Mouse (Mus musculus): Measurements from ENCODE around the gene Tnfaip8l1. TPM values are rescaled to one million over a fixed set of nuclear protein-coding genes. Genes with fewer than 3 reads are reported as not detected.

Tnfaip8l1 gene
- polyA plus RNA-seq, 1 experiment from 2014 or later = 6.7 TPM

DNA sequence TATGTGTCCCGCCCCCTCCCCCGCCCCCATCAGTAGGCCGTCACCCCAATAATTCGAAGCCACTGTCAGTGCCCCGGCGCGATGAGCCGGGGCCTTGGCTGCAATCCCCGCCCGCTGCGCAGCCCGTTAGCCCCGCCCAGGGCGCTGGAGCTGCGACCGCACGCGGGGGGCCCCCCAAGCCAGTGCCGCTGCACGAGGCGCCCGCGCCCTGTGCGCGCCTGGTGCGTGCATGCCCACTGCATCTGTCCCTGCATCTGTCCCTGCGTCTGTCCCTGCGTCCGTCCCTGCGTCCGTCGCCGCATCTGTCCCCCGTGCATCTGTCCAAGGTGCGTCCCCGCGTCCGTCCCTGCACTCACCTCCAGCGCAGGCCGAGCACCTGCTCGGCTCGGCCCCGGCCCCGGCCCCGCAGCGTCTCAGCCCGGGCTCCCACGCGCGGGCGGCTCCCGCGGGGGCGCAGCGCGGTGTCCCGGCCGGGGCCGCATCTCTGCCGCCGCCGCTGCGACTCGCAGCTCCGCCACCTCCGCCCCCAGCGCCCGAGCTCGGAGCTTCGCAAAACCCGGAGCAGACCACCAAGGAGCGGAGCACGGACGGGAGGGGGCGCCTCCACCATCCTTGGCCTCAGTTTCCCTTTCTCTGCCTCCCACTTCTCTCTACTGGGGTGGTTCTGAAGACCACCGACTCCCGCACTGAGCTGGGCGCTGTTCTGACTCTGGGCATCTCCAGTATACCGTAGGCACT is 22.2 kb upstream of the Tnfaip8l1 start, which contains the start of gene Sema6b:
Gene Sema6b, minus strand, starts transcription at position 486 of the 738 bp plus-strand sequence.
- H3K27me3 ChIP-seq = peaks cover 81% of the 10 kb centered on the region
- peak within 1 kb of the TSS; percentile 73 for H3K4me3 ChIP-seq
- no peaks in the 10 kb centered on the region for H3K9me3 ChIP-seq (replicated peaks)
- peak within 1 kb of the TSS; percentile 99 for H3K4me2 ChIP-seq
- peaks cover 29% of the 10 kb centered on the region for H3K4me1 ChIP-seq (replicated peaks)
- no peak for ATAC-seq (replicated peaks; ENCODE audit: insufficient number of reproducible peaks, insufficient read depth, low FRiP score, low read depth)
- no peaks in the 10 kb centered on the region for H3K36me3 ChIP-seq
- H3K9ac ChIP-seq = peak within 1 kb of the TSS; percentile 56
- H3K27ac ChIP-seq = no peak within 1 kb of the TSS
- WGBS = 2% methylated on average over 75 of the region's 79 CpGs

DNA sequence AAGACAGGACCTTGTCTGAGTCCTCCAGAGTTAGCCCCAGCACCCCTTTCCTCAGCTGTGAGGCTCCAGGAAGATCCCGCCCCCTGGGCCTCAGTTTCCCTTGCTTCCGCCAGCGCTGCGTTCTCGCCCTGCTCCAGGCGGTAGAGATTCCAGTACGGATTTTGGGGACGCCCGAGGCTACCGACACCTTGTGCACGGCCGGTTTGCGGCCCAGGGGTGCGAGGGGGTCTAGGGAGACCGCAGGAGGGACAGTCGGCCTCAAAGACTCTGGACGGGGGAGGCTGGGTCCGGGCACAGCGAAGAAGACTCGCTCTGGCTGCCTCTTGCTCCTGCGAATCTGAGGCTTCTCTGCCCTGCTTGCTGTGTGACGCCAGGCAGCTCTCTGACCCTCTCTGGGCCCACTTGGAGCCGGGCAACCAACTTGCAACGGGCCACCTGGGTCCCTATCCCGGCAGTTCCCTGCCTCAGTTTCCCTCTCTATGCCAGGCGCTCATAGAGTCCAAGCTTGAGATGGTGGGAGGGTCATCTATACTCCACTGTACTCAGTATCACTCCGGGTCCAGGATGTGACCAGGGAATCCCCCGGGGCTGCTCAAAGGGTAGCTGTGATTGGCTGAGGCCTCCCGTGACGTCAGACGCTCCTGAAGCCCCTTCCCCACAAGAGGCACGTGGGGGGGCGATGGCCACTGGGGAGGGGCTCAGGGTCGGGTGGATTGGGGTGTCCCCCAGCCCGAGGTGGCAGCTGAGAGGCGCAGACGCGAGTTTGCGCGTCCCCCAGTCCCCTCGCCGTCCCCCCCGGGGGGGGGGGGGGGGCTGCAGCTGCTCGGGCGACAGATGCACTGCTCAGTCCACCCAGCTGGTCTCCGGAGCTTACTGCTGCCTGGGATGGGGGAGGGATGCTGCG is 20.3 kb upstream of the Tnfaip8l1 start:
- ATAC-seq (replicated peaks; ENCODE audit: insufficient number of reproducible peaks, insufficient read depth, low FRiP score, low read depth) = no peak
- WGBS = 1% methylated on average over 45 of the region's 47 CpGs
- Histone ChIP-seq H3K4me2 (peak overlapping the region; percentile 65), H3K27ac (no peak overlapping the region), H3K27me3 (peaks cover 93% of the 10 kb centered on the region), H3K9ac (peak overlapping the region; percentile 31; the same call in 1 of the 2 replicates), H3K4me3 (peak overlapping the region; percentile 44), H3K9me3 (replicated peaks) (no peaks in the 10 kb centered on the region), H3K36me3 (no peaks in the 10 kb centered on the region), H3K4me1 (replicated peaks) (peaks cover 29% of the 10 kb centered on the region)

DNA sequence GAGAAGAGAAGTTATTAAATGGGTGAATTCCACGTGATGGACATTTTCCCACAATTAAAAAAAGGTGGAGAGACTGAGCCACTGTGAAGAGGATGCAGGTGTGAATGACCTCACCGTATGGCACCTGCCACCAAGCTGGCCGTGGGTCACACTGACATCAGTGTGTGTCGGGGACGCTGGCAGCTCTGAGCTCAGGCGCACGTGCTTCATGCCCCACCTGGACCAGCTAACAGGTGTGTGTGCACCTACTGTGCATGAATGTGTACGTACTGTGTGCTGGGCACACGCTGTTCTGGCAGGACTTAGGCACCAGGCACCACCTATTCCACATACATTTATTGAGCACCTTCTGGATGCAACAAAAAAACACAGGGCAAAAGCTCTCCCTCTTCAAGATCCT is 17.7 kb upstream of the Tnfaip8l1 start:
- no peak overlapping the region for H3K4me2 ChIP-seq
- H3K36me3 ChIP-seq = no peaks in the 10 kb centered on the region
- H3K9me3 ChIP-seq (replicated peaks) = no peaks in the 10 kb centered on the region
- ATAC-seq (replicated peaks; ENCODE audit: insufficient number of reproducible peaks, insufficient read depth, low FRiP score, low read depth) = no peak
- H3K27me3 ChIP-seq = peaks cover 99% of the 10 kb centered on the region
- H3K4me1 ChIP-seq (replicated peaks) = peaks cover 25% of the 10 kb centered on the region
- no peak overlapping the region for H3K4me3 ChIP-seq
- no peak overlapping the region for H3K27ac ChIP-seq
- H3K9ac ChIP-seq = no peak overlapping the region
- WGBS = 69% methylated on average over 9 of the region's 9 CpGs

DNA sequence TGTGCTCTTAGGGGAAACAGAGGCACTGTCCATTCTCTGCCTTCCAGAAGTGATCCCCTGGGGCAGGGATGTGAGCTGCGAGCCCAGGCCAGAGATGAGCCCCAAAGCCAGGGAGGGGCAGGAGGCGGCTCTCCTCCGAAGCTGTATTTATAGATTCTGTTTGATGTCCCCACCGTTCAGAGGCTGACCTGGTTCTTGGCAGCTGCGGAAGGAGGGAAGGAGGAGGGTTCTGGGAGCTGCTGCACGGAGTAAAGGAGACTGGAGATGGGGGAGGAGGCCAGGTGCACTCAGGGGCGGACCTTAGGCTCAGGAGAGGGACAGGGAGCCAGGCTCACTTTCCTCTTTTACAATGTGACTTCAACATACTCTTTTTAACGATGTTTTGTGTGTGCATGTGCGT is 16.1 kb upstream of the Tnfaip8l1 start:
- no peaks in the 10 kb centered on the region for H3K36me3 ChIP-seq
- peaks cover 99% of the 10 kb centered on the region for H3K27me3 ChIP-seq
- H3K27ac ChIP-seq = no peak overlapping the region
- WGBS = 23% methylated on average over 9 of the region's 9 CpGs
- no peaks in the 10 kb centered on the region for H3K9me3 ChIP-seq (replicated peaks)
- ATAC-seq (replicated peaks; ENCODE audit: insufficient number of reproducible peaks, insufficient read depth, low FRiP score, low read depth) = no peak
- H3K4me1 ChIP-seq (replicated peaks) = peaks cover 19% of the 10 kb centered on the region
- no peak overlapping the region for H3K9ac ChIP-seq
- H3K4me3 ChIP-seq = no peak overlapping the region
- H3K4me2 ChIP-seq = no peak overlapping the region

DNA sequence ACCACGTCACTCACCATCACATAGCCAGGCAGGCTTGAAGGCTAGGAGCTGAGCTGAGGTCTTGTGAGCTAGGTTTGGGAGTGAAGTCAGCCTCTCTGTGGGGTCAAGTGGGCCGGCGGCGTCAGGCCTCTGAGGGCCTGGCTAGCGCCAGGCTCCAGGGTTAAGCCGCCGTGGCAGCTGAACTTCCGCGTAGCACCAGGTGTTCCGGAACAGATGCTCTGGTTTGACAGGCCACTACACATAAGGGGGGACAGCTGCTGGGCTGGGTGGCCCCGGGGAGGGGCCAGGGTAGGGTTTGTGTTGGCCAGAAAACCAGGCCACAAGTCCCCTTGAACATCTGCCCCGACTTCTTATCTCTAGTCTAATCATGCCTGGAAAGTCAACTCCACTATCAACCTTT is 14.9 kb upstream of the Tnfaip8l1 start:
- no peak for ATAC-seq (replicated peaks; ENCODE audit: insufficient number of reproducible peaks, insufficient read depth, low FRiP score, low read depth)
- Histone ChIP-seq H3K9ac (no peak overlapping the region), H3K36me3 (no peaks in the 10 kb centered on the region), H3K4me3 (no peak overlapping the region), H3K4me1 (replicated peaks) (peaks cover 8% of the 10 kb centered on the region), H3K27ac (no peak overlapping the region), H3K9me3 (replicated peaks) (no peaks in the 10 kb centered on the region), H3K27me3 (peaks cover 94% of the 10 kb centered on the region), H3K4me2 (no peak overlapping the region)
- WGBS = 49% methylated on average over 12 of the region's 12 CpGs

DNA sequence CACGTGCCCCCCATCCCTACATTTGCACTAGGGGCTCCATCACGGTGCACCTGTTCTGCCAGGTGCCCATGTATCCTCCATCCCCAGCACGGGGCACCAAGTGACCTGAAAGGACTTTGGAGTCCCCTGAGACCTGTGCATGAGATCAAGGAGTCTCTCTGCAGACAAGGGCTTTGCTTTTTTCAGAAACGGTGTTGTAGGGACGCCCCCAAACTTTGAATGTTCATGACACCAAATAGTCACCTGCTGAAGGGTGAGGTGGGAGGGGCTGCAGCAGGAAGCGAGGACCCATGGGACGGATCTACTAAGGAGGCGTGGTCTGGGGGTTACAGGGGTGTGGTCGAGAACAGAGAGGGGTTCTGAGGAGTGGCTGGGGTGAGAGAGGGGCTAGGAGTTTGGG is 14.0 kb upstream of the Tnfaip8l1 start:
- no peak for ATAC-seq (replicated peaks; ENCODE audit: insufficient number of reproducible peaks, insufficient read depth, low FRiP score, low read depth)
- Histone ChIP-seq H3K4me2 (peak overlapping the region; percentile 45), H3K27ac (no peak overlapping the region), H3K4me1 (replicated peaks) (peaks cover 7% of the 10 kb centered on the region), H3K27me3 (peaks cover 91% of the 10 kb centered on the region), H3K9ac (0 out of 2 replicates have a peak overlapping the region, but pooled peaks have one; percentile 17), H3K36me3 (no peaks in the 10 kb centered on the region), H3K4me3 (peak overlapping the region; percentile 8; the same call in 1 of the 2 replicates), H3K9me3 (replicated peaks) (no peaks in the 10 kb centered on the region)
- 22% methylated on average over 9 of the region's 9 CpGs for WGBS

DNA sequence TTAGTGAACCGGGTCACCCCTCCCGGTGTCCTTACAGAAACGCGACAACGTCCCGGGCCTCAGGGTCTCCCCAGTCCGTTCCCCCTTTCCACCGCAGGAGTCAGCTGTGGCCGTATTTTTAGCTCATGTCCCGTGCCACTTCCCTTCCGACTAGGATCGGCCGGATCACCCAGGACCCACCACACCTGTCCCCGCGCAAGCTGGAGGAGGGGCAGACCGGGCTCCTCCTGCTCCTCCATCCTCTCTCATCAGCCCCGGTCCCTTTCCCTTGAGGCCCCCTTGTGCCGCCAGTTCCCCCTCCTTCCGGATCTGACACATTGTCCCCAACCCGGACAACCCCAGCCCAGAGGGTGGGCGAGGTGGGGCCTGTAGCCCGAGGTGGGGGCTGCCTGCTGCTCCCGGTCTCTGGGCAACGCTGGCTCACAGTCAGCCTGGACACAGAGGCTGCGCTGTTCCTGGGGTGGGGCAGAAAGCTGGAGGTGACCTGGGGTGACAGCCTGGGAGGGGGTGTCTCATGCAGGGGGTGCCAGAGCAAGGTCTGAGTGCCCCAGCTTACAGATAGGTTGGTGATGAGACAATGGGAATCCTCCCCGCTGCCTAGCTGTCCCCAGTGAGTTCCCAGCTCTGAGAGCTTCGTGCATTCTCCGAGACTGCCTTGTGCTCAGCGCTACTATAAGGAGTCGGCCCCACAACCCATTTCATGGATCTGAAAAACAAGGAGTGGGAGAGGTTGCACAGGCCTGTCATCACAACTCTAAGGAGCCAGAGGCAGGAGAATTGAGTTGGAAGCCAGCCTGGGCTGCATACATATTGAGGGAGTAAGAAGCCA is 13.3 kb upstream of the Tnfaip8l1 start:
- Histone ChIP-seq H3K27ac (no peak overlapping the region), H3K9me3 (replicated peaks) (no peaks in the 10 kb centered on the region), H3K4me1 (replicated peaks) (peaks cover 13% of the 10 kb centered on the region), H3K4me2 (peak overlapping the region; percentile 45), H3K9ac (0 out of 2 replicates have a peak overlapping the region, but pooled peaks have one; percentile 17), H3K36me3 (no peaks in the 10 kb centered on the region), H3K4me3 (peak overlapping the region; percentile 8), H3K27me3 (peaks cover 90% of the 10 kb centered on the region)
- 0 out of 2 replicates have a peak, but pooled peaks have one; percentile 11 for ATAC-seq (replicated peaks; ENCODE audit: insufficient number of reproducible peaks, insufficient read depth, low FRiP score, low read depth)
- WGBS = 2% methylated on average over 30 of the region's 30 CpGs

DNA sequence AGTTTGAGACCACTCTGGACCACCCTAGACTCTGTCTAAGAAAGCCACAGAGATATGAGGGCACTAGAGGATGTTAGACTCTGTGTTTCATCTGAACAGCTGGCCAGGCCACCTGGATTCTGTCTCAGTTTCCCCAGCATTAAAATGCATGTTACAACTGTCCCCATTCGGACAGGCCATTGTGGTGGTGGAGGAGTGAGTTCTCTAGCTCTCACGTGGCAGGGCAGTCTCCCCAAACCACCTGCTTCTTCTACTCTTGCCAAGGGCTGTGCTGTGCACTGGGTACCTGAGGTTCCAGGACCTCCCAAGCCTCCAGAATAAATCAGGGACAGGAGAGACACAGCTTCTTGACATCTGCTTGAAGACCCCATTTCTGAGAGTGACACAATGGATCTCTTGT is 12.4 kb upstream of the Tnfaip8l1 start:
- 37% methylated on average over 2 of the region's 2 CpGs for WGBS
- H3K4me1 ChIP-seq (replicated peaks) = peaks cover 13% of the 10 kb centered on the region
- H3K9me3 ChIP-seq (replicated peaks) = no peaks in the 10 kb centered on the region
- H3K36me3 ChIP-seq = no peaks in the 10 kb centered on the region
- peaks cover 90% of the 10 kb centered on the region for H3K27me3 ChIP-seq
- no peak overlapping the region for H3K4me2 ChIP-seq
- no peak for ATAC-seq (replicated peaks; ENCODE audit: insufficient number of reproducible peaks, insufficient read depth, low FRiP score, low read depth)
- no peak overlapping the region for H3K4me3 ChIP-seq
- H3K27ac ChIP-seq = no peak overlapping the region
- no peak overlapping the region for H3K9ac ChIP-seq

DNA sequence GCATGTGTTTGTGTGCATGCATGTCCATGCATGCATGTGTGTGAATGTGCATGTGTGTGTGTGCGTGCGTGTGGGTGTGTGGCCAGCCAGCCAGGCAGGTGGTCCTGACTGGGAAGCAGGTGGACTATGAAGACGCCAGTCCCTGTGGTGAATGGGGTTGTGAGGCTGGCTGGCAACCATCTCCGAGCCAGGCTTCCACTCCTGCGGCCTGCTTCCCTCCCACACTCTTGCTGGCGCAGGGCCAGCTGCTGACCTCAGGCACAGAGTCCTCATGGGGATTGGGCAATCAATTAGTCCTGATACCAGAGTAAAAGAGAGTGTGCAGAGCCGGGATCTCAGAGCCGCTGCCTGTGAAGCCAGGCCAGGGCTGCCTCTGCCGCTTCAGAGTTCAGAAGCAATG is 8.6 kb upstream of the Tnfaip8l1 start:
- Histone ChIP-seq H3K9ac (no peak overlapping the region), H3K4me1 (replicated peaks) (peaks cover 11% of the 10 kb centered on the region)

DNA sequence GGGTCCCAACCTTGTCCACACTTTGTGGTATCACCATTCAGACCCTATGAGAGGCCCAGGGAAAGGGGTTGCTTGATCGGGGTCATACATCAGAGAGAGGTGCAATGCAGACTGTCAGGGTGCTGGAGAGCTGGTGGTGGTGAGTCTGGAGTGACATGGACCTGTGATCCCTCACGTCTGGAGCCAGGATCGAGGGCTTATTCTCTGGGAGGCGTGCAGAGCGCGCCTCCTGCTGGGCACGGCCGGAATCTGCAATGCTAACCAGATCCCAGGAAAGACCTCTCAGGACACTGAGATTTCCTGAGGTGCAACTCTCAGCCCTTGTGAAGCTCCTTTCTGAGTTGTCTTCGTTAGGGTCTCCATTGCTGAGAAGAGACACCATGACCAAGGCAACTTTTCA is 2.5 kb upstream of the Tnfaip8l1 start:
- no peak for ATAC-seq (replicated peaks; ENCODE audit: insufficient number of reproducible peaks, insufficient read depth, low FRiP score, low read depth)

More for the DNA sequence above, 8.6 kb upstream of the Tnfaip8l1 start:
- Histone ChIP-seq H3K9me3 (replicated peaks) (no peaks in the 10 kb centered on the region), H3K27ac (no peak overlapping the region), H3K4me2 (no peak overlapping the region), H3K27me3 (peaks cover 90% of the 10 kb centered on the region), H3K4me3 (no peak overlapping the region), H3K36me3 (no peaks in the 10 kb centered on the region)
- 30% methylated on average over 9 of the region's 9 CpGs for WGBS
- no peak for ATAC-seq (replicated peaks; ENCODE audit: insufficient number of reproducible peaks, insufficient read depth, low FRiP score, low read depth)

More for the DNA sequence above, 2.5 kb upstream of the Tnfaip8l1 start:
- no peak overlapping the region for H3K27ac ChIP-seq
- 3% methylated on average over 9 of the region's 9 CpGs for WGBS
- H3K4me3 ChIP-seq = no peak overlapping the region
- peaks cover 46% of the 10 kb centered on the region for H3K27me3 ChIP-seq
- no peaks in the 10 kb centered on the region for H3K9me3 ChIP-seq (replicated peaks)
- H3K4me1 ChIP-seq (replicated peaks) = peaks cover 26% of the 10 kb centered on the region
- no peaks in the 10 kb centered on the region for H3K36me3 ChIP-seq
- no peak overlapping the region for H3K9ac ChIP-seq
- H3K4me2 ChIP-seq = no peak overlapping the region

Measured in heart, embryonic 15.5 days (tissue).